Mouse (Mus musculus) forebrain, postnatal 0 days (tissue): ENCODE data around the gene Adgrg4. TPM values are rescaled to one million over a fixed set of nuclear protein-coding genes. Genes with fewer than 3 reads are reported as not detected.

ENCODE experiments used
- ATAC-seq: fragments of 200-750 bp; cut with Nextera tagmentation; 2 replicates; pipeline ENCODE4 v1.8.0; 2017; ENCODE audit warnings: mild to moderate bottlenecking, moderate library complexity
- DNase-seq: peaks from one replicate; pipeline ENCODE4 v3.0.0-alpha.2; 2015
- H3K27ac ChIP-seq: fragments of 300-500 bp; sonication (generic); 2 replicates; pipeline ENCODE4 v1.5.1; 2014; ENCODE audit warnings: low read depth, mild to moderate bottlenecking, antibody characterized with exemption, low read length, moderate library complexity, mixed read lengths
- H3K27me3 ChIP-seq: fragments of 300-500 bp; sonication (generic); 2 replicates; pipeline ENCODE4 v1.6.1; 2014; ENCODE audit warnings: mild to moderate bottlenecking, low read length, mixed read lengths; ENCODE audit not compliant: insufficient read depth
- H3K36me3 ChIP-seq: fragments of 300-500 bp; sonication (generic); 2 replicates; pipeline ENCODE4 v1.6.1; 2014; ENCODE audit warnings: mild to moderate bottlenecking, moderate library complexity; ENCODE audit not compliant: insufficient read depth
- H3K4me1 ChIP-seq: fragments of 300-500 bp; sonication (generic); 2 replicates; pipeline ENCODE4 v1.6.1; 2014; ENCODE audit warnings: antibody characterized with exemption; ENCODE audit not compliant: insufficient read depth
- H3K4me2 ChIP-seq: fragments of 300-500 bp; sonication (generic); 2 replicates; pipeline ENCODE4 v1.6.1; 2014; ENCODE audit warnings: low read depth, mild to moderate bottlenecking, moderate library complexity
- H3K4me3 ChIP-seq: fragments of 300-500 bp; sonication (generic); 2 replicates; pipeline ENCODE4 v1.5.1; 2014; ENCODE audit warnings: low read depth, low read length, mixed read lengths
- H3K9ac ChIP-seq: fragments of 300-500 bp; sonication (generic); 2 replicates; pipeline ENCODE4 v1.6.1; 2014; ENCODE audit warnings: mild to moderate bottlenecking
- H3K9me3 ChIP-seq: fragments of 300-500 bp; sonication (generic); 2 replicates; pipeline ENCODE4 v1.6.1; 2016; ENCODE audit warnings: low read length
- CTCF ChIP-seq: sonication (generic); IDR thresholded peaks from 2 replicates; pipeline ENCODE4 v1.5.1; 2016; ENCODE audit warnings: antibody characterized with exemption, control low read depth, low read depth
- WGBS: fragments of 180-500 bp; shearing (Covaris S2); extraction: QIAGEN DNeasy Blood & Tissue Kit; methylation state at CpG from one replicate; pipeline ENCODE4 v1.1.7; 2014; 5-methylcytosine and 5-hydroxymethylcytosine counted together
- polyA plus RNA-seq: library from polyadenylated mRNA; unstranded; fragments of >200 nt; fragmentation: Nextera tagmentation; extraction: Ambion mirVana; gene quantifications from 2 replicates; pipeline ENCODE4 v1.2.1, GENCODE M21; 2015
- total RNA-seq: library from RNA; depleted of rRNA; stranded (reverse); fragments of >200 nt; gene quantifications from 2 replicates; pipeline ENCODE4 v1.2.3, GENCODE M21; 2014; rRNA removed

The Adgrg4 gene
- not detected in 2 replicates for total RNA-seq
- polyA plus RNA-seq = not detected in 2 replicates

DNA sequence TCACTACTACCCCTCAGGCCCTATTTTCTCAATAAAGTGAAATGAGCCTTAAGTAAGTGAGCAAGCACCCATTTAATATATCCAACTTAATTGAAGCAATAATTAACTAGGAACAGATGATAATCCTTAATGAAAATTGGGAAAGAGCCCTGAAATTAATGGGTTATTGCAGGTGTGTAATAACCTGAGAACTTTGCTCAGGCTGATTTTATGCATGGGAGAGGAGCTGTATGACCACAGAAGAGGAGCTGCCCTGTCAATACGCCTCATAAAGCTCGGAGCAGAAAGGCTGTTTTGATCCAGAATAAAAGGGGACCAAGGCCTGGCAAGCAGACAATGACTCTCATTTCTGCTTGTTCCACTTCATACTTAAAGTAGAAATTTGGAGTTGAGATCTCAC lies at the start of gene Adgrg4:
Adgrg4 (plus strand) TSS at position 301 of the 400 bp plus-strand sequence.
- Histone ChIP-seq H3K4me1 (no peaks in the 10 kb centered on the region), H3K36me3 (no peaks in the 10 kb centered on the region), H3K4me3 (no peak within 1 kb of the TSS), H3K27me3 (no peaks in the 10 kb centered on the region), H3K27ac (no peak within 1 kb of the TSS), H3K9me3 (no peaks in the 10 kb centered on the region), H3K4me2 (no peak within 1 kb of the TSS), H3K9ac (no peak within 1 kb of the TSS)
- no peak for DNase-seq
- ATAC-seq = no peak
- WGBS = 77% methylated on average over 2 of the region's 2 CpGs
- TF ChIP-seq CTCF = no peak

GRCm38 (mm10) chrX:56821765-56822603 lies 48.0 kb upstream of the Adgrg4 start, which contains the start of gene Map7d3:
Gene Map7d3, minus strand, starts transcription at chrX:56822326.
- Histone ChIP-seq H3K9me3 (no peaks in the 10 kb centered on the region), H3K4me1 (no peaks in the 10 kb centered on the region), H3K36me3 (no peaks in the 10 kb centered on the region), H3K27me3 (no peaks in the 10 kb centered on the region), H3K9ac (no peak within 1 kb of the TSS), H3K4me3 (peak within 1 kb of the TSS; percentile 27), H3K4me2 (peak within 1 kb of the TSS; percentile 47), H3K27ac (no peak within 1 kb of the TSS)
- ATAC-seq = no peak
- TF ChIP-seq CTCF = no peak
- WGBS = 29% methylated on average over 35 of the region's 35 CpGs
- no peak for DNase-seq

DNA sequence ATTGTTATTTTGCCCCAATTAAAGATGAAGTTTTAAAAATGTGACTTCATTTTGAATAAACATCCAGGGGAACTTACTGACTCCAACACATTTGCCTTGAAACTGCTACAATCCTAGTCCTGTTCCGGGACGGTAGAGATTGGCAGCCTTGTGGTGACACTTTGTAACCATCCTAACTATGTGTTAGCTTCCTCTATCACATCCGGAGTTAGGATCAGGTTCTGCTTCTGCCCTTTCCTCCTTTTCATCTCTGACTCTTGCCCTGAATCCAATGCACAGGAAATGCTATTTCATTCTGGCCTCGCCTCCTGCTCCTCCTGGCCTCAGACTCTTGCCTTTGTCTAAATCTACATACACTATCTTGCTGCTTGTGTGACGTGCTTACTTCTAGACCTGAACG lies 42.5 kb upstream of the Adgrg4 start:
- no peak for DNase-seq
- 78% methylated on average over 6 of the region's 6 CpGs for WGBS
- no peak for TF ChIP-seq CTCF
- Histone ChIP-seq H3K9me3 (no peaks in the 10 kb centered on the region), H3K4me2 (no peak overlapping the region), H3K36me3 (no peaks in the 10 kb centered on the region), H3K4me1 (no peaks in the 10 kb centered on the region), H3K9ac (no peak overlapping the region), H3K27me3 (no peaks in the 10 kb centered on the region), H3K4me3 (no peak overlapping the region), H3K27ac (no peak overlapping the region)
- ATAC-seq = no peak

DNA sequence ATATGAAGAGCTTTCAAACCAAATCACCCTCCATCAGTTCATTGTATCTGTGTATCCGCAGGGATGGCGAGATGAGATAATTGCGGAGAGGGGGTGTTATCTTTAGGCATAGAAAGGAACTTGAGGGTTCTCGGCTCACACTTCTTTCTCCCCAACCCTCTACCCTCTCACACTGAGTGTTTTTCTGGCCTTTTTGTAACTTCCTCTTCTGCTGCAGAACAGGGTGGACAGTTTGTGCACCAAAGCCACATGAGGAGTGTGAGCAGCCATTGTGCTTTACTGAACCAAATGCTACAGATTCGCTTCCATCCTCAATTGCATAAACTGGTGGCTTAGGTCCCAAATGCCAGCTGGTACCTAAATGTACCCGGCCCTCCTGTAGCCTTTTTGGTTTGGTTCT lies 34.1 kb upstream of the Adgrg4 start:
- Histone ChIP-seq H3K36me3 (no peaks in the 10 kb centered on the region), H3K4me1 (no peaks in the 10 kb centered on the region), H3K9me3 (no peaks in the 10 kb centered on the region), H3K9ac (no peak overlapping the region), H3K27ac (no peak overlapping the region), H3K27me3 (no peaks in the 10 kb centered on the region), H3K4me3 (no peak overlapping the region), H3K4me2 (no peak overlapping the region)
- no peak for TF ChIP-seq CTCF
- no peak for ATAC-seq
- 81% methylated on average over 6 of the region's 6 CpGs for WGBS
- DNase-seq = no peak

- ATAC-seq (0 out of 2 replicates have a peak, but pooled peaks have one; percentile 12), DNase-seq (peak; percentile 66)
- H3K27ac ChIP-seq = no peak overlapping the region
- H3K4me1 ChIP-seq = no peaks in the 10 kb centered on the region
- H3K4me3 ChIP-seq = no peak overlapping the region
- no peak overlapping the region for H3K4me2 ChIP-seq
- no peak overlapping the region for H3K9ac ChIP-seq
- no peaks in the 10 kb centered on the region for H3K27me3 ChIP-seq
- TF ChIP-seq CTCF = peak; percentile 75
- H3K36me3 ChIP-seq = no peaks in the 10 kb centered on the region
- no peaks in the 10 kb centered on the region for H3K9me3 ChIP-seq
Observed at GRCm38 (mm10) chrX:56839369-56839768, 30.6 kb upstream of the Adgrg4 start.

DNA sequence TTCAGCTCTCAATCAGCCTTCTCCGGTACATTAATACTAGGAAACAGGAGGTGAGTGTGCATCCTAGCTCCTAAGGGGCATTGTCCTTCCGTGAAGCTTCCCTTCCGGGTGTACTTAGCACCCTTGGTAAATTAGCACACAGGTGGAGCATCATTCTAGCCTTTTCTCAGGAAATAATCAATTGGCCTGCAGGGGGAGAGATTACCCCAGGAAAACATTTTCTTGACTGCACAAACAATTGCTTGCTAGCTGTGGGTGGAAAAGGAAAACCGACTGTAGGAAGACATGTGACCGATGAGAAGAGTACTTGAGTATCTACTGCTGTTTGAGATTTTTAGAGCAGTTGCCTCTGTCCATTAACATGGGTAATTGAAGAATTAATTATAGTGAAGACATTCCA lies 28.7 kb upstream of the Adgrg4 start:
- ATAC-seq = peak; percentile 38; the same call in 1 of the 2 replicates
- Histone ChIP-seq H3K9me3 (no peaks in the 10 kb centered on the region), H3K27ac (no peak overlapping the region), H3K9ac (no peak overlapping the region), H3K4me3 (no peak overlapping the region), H3K36me3 (no peaks in the 10 kb centered on the region), H3K4me2 (no peak overlapping the region), H3K4me1 (no peaks in the 10 kb centered on the region), H3K27me3 (no peaks in the 10 kb centered on the region)
- peak; percentile 18 for DNase-seq
- WGBS = 72% methylated on average over 5 of the region's 5 CpGs
- TF ChIP-seq CTCF = peak; percentile 36

DNA sequence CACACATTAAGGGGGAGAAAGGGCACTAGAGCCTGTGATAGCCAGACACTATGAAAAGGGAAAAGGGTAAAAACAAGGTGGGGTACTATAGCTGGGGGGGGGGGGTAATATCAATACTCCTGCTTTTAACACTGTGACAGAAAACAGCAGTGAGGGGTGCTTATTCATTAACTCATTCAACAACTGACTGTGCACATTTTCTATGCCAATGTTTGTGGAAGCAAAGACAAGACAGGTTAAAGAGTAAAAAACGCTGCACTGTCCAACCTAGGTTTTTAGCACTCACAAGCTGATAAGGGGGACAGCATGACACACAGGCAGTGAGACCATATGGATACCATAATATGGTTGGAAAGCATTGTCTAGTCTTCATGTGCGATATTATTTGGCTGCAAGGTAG lies 142.9 kb downstream of the Adgrg4 start:
- no peaks in the 10 kb centered on the region for H3K27me3 ChIP-seq
- DNase-seq (no peak), ATAC-seq (no peak)
- no peaks in the 10 kb centered on the region for H3K4me1 ChIP-seq
- WGBS = 69% methylated on average over 2 of the region's 2 CpGs
- H3K9ac ChIP-seq = no peak overlapping the region
- H3K4me3 ChIP-seq = no peak overlapping the region
- H3K4me2 ChIP-seq = no peak overlapping the region
- no peaks in the 10 kb centered on the region for H3K9me3 ChIP-seq
- TF ChIP-seq CTCF = no peak
- no peaks in the 10 kb centered on the region for H3K36me3 ChIP-seq
- no peak overlapping the region for H3K27ac ChIP-seq
